Mouse (Mus musculus): ENCODE data around the gene St3gal2.

DNA sequence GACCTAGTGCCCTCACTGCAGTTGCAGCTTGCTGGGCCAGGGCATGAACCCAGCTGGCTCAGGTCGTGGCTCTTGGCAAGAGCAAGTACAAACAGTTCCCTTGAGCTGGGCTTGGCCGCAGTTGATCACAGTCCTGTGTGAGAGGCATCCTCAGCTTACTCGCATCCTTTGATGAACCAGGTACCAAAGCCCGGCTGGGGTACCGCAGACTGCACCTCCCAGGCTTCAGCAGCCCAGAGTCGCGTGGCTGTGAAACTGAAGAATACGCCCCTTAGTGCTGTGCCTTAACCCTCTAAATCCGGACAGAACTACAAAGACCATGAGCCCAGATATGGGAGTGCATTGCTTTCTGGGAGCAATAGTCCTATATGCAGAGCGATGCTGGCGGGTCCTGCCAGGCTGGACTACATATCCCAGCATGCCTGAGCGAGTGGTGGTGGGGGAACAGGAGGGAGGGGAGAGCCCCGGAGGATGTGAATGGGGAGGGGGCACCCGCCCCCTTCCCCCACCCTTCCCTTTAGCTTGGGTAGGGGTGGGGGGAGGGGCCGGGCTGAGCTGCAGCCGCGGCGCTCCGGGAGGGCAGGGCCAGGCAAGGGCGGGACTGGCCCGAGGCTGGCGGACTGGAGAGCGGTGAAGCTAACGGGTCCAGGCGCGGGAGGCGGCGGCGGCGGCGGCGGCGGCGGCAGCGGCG is at the start of gene St3gal2:
- TF ChIP-seq CTCF (IDR thresholded peaks at IDR 0.05), result no peak
- TF ChIP-seq POLR2A (IDR thresholded peaks at IDR 0.05; ENCODE audit: insufficient read depth, low read depth, low read length), result no peak
- no peak for TF ChIP-seq EP300 (IDR thresholded peaks at IDR 0.05; ENCODE audit: insufficient read depth, low read depth, low read length)
